Mouse (Mus musculus): ENCODE measurements around the gene Asb8. TPM values are rescaled to one million over a fixed set of nuclear protein-coding genes. Genes with fewer than 3 reads are reported as not detected.

Gene Asb8
- 10 to 100 TPM; 38.6 to 42.0 TPM for polyA plus RNA-seq (2017; shearing (Covaris generic))

DNA sequence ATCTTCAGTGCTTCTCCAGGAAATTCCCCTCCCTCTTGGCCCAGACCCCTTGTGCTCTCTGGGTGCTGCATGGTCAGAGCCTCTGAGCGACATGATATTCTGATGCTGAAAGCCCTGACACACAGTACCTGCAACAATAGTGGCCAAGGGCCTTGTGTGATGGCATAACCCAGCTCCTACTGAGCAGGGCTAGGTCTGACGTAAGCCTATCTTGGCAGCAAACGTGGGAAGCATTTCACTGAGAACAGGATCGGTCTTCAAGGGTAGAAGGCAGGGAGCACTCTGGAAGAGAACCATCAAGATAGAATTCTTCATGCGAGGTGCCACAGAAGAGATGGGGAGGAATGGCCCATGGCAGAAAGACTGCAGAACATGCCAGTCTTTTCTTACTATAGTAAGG lies at the start of gene Asb8:
Gene Asb8 (minus strand): TSS at position 101 of the 400 bp plus-strand sequence.

DNA sequence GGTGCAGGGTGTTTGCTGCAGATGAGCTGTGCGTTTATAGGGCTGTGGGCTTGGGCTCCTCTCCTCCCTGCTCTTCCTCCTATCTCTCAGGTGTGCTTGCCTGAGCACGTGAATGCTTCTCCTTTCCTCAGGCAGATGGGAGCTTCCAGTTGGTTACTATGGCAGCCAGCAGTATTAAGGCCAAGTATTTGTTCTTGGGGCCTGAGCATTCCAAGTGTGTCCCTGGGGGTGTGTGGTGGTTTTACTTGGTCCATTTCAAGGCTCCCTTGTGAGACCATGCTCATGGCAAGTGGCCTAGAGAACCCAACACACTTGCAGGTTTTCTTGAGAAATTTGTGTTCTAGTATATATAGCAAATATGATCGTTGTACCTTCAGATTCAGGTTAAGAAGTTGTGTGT lies 30.0 kb upstream of the Asb8 start, which contains the start of gene Olfr288:
Gene Olfr288 (minus strand): TSS at position 101 of the 400 bp plus-strand sequence.

DNA sequence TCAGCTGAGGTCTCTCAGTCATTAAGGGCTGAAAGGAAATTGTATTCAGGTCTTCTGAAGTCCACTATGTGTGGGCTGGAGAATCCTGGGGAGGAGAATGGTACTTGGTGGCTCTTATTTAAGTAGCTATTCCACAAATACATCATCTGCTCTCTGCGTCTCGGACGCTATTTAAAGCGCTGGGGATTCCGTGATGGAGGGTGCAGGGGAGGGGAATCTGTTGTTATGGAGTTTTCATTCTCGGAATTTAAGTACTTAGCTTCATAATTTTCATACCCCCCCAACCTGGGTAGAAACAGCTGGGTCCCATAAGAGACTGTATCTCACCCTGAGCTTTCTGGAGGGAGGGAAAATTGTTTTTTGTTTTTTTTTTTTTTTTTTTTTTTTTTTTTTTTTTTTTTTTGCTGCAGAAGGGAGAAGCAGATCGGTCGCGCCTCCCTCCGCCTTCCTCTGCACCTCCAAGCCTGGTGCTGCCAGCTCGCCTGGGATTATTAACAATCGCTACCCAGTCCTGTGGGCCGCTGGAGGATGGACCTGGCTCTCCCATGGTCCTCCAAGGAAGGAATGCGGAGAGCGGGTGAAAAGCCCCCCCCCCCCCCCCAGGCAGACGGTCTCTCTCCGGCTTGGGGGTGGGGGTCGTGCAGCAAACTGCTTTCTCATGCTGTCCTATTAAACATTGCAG lies 1.7 kb upstream of the Asb8 start, which contains the start of gene Ccdc184:
Gene Ccdc184 (plus strand): TSS at position 196 of the 682 bp plus-strand sequence.

DNA sequence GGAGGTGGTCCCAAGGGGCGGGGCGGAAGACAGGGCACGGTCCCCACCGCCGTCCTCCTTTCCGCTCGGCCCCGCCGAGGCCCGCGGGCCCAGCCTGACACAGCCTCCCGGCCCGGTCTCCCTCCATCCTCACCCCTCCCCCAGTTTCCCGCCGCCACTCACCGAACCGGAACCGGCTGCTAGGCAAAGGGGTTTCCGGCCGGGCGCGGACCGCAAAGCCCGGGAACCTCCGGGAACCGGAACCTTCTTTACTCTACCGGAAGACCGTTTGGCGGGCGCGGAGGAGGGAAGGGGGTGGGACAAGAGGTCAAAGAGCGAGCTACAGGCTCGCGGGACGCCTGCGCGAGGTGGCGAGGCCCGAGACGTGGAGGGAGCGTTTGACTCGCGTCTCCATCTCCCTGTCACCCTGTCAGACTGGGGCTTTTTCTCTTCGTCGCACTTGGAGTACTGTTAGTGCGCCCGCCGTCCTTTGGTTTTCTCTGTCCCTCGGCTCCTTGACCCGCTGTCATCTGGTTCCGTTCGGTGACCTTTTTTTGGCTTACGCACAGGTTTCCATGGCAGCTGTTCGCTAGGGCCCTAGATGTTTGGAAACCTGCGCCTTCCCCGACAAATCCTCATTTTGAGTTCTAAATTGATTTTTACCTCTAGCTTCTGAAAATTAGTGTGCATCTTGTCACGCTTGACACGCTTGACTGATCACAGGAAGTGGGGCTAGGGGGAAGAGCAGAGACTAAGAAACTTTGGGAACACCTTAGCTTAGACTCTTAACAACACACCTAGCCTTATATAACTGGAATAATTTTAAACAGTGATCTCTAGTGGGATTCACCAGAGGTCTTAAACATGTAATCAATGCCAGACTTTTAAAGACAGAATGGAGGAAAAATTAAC lies 72.1 kb downstream of the Asb8 start, which contains the start of gene Senp1:
Gene Senp1 (minus strand): TSS at position 624 of the 891 bp plus-strand sequence.

DNA sequence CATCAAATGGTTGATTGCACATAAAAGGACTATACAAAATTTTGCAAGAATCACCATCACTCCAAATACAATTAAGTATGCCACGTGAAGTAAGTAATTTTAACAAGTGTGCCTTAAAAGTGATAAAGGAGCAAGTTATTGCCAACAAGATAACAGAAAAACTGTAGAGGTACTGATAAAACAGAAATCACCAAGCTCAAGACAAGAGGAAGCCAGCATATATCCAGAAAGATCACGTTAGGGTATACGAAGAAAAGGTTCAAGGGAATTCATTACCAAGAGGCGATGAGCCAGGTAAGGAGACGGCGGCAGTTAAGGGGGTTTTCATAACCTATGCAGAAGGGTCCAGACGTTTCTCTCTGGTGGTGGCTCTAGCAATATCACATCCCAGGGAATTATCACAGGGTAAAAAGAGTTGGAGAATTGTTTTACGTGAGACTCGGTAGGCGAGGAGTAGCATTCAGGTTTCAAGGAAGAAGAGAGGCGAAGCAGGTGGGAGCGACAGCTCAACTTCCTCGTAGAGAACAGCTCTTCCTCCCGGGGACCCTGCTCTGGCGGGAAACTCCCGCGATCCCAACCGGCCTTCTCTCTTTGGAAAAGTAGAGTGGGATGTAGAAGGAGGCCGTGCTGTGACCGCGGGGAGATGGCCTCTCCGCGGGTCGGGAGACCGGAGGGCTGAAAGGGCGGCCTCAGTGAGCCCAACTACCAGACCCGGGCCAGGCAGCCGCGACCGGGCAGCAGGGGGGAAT lies 72.9 kb downstream of the Asb8 start, which contains the start of gene Pfkm:
Gene Pfkm (plus strand): TSS at position 218 of the 749 bp plus-strand sequence.

Other genes starting within 250 kb of the Asb8 start
- gene Tmem106c, start 201.4 kb downstream of the Asb8 start, polyA plus RNA-seq (2017; shearing (Covaris generic)): 10 to 100 TPM; 21.7 to 30.0 TPM
- gene Col2a1, start 160.9 kb downstream of the Asb8 start, polyA plus RNA-seq (2017; shearing (Covaris generic)): under 1 TPM; 0.04 to 0.18 TPM
- 1 to 10 TPM; 7.5 to 7.8 TPM for gene Pfkm, start 73.0 kb downstream of the Asb8 start, polyA plus RNA-seq (2017; shearing (Covaris generic))
- 10 to 100 TPM; 35.0 to 45.7 TPM for gene Senp1, start 71.9 kb downstream of the Asb8 start, polyA plus RNA-seq (2017; shearing (Covaris generic))
- under 1 TPM; 0.43 to 0.46 TPM for gene Ccdc184, start 1.5 kb upstream of the Asb8 start, polyA plus RNA-seq (2017; shearing (Covaris generic))
- not detected for gene Olfr288, start 29.9 kb upstream of the Asb8 start, polyA plus RNA-seq (2017; shearing (Covaris generic))
- gene Gm44579, start 55.4 kb upstream of the Asb8 start, polyA plus RNA-seq (2017; shearing (Covaris generic)): 1 to 10 TPM in 1 of 2 experiments, not detected in 1; 1.1 TPM
- under 1 TPM; 0.12 to 0.65 TPM for gene Olfr287, start 55.4 kb upstream of the Asb8 start, polyA plus RNA-seq (2017; shearing (Covaris generic))
- 1 to 10 TPM in 1 of 2 experiments, under 1 TPM in 1; 0.13 to 1.3 TPM for gene Olfr286, start 68.8 kb upstream of the Asb8 start, polyA plus RNA-seq (2017; shearing (Covaris generic))
- under 1 TPM in 1 of 2 experiments, not detected in 1; 0.43 TPM for gene H1fnt, start 91.7 kb upstream of the Asb8 start, polyA plus RNA-seq (2017; shearing (Covaris generic))
- gene Zfp641, start 130.5 kb upstream of the Asb8 start, polyA plus RNA-seq (2017; shearing (Covaris generic)): not detected
- under 1 TPM in 1 of 2 experiments, not detected in 1; 0.07 TPM for gene Olfr285, start 151.7 kb upstream of the Asb8 start, polyA plus RNA-seq (2017; shearing (Covaris generic))
- gene Olfr284, start 175.4 kb upstream of the Asb8 start, polyA plus RNA-seq (2017; shearing (Covaris generic)): under 1 TPM in 1 of 2 experiments, not detected in 1; 0.98 TPM
- not detected for gene Olfr283, start 215.3 kb upstream of the Asb8 start, polyA plus RNA-seq (2017; shearing (Covaris generic))